Mouse (Mus musculus): Measurements from ENCODE around the gene Nmur2. TPM values are rescaled to one million over a fixed set of nuclear protein-coding genes. Genes with fewer than 3 reads are reported as not detected.

Nmur2 gene
- polyA plus RNA-seq (2015; fragmentation: Nextera tagmentation; extraction: Ambion mirVana), result 0.48 and 0.66 TPM in 2 replicates

GRCm38 (mm10) chr11:56040917-56041316, at the start of gene Nmur2:
Nmur2 (minus strand) TSS chr11:56041010.

